In the genomic region with DNA sequence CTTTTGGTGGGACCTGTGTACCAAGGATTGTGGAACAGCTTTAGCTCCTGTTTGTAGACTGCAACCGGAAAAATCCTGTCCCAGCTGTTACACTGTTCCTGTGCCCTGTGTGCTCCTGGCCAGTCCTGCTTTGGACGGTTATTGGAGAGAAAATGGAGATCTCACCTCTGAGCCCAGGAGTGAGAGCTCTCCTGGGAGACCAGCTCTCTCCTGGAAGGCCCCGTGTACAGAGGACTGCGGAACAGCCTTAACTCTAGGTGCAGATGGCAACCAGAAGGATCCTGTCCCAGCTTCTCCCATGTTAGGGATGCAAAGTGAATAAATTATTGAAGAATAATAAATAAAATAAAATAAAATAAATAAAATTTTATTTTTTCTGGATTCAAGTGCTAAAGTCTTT, we compare ENCODE assay signal across 17 mouse cellular contexts.
DNase-seq lines count a peak whose midpoint lies in the region; ATAC-seq and TF ChIP-seq lines count a peak whose summit lies in the region.
"Had no signal": no experiment of that assay in that cellular context is flagged by ENCODE, and none has a peak within 500 bp of the region (broad histone marks: within the 10 kb centered on the region; RNA-seq: fewer than 3 reads in every experiment).

No protein-coding gene starts in this region.

- 77% methylated on average over 4 of the region's 4 CpGs for WGBS in embryonic facial prominence, embryonic 11.5 days
- 78% methylated on average over 4 of the region's 4 CpGs for WGBS in embryonic facial prominence, embryonic 10.5 days
- WGBS in hindbrain, embryonic 16.5 days: 71% methylated on average over 4 of the region's 4 CpGs
- WGBS in hindbrain, embryonic 13.5 days: 67% methylated on average over 4 of the region's 4 CpGs
- WGBS in midbrain, embryonic 10.5 days: 80% methylated on average over 4 of the region's 4 CpGs
- WGBS in midbrain, postnatal 0 days: 72% methylated on average over 4 of the region's 4 CpGs
- 68% methylated on average over 4 of the region's 4 CpGs for WGBS in midbrain, embryonic 15.5 days

- no peak overlapping the region for H3K4me2 ChIP-seq in embryonic facial prominence, embryonic 11.5 days (ENCODE audit: low read depth, low read length)
- H3K4me2 ChIP-seq in hindbrain, embryonic 16.5 days (ENCODE audit: low read length): no peak overlapping the region
- H3K4me2 ChIP-seq in hindbrain, embryonic 13.5 days: no peak overlapping the region
- no peak overlapping the region for H3K4me2 ChIP-seq in midbrain, postnatal 0 days (ENCODE audit: low read depth, low read length, poor library complexity, severe bottlenecking)
- no peak overlapping the region for H3K4me2 ChIP-seq in midbrain, embryonic 15.5 days
- H3K4me2 ChIP-seq: embryonic facial prominence, embryonic 12.5 days; limb, embryonic 12.5 days; liver, embryonic 11.5 days had no signal

- 0 out of 2 replicates have a peak, but pooled peaks have one; percentile 59 for ATAC-seq in embryonic facial prominence, embryonic 11.5 days (replicated peaks; ENCODE audit: insufficient number of reproducible peaks, low FRiP score, low TSS enrichment, low read depth)
- 0 out of 2 replicates have a peak, but pooled peaks have one; percentile 40 for ATAC-seq in hindbrain, embryonic 16.5 days
- no peak for ATAC-seq in hindbrain, embryonic 13.5 days (ENCODE audit: low FRiP score)
- ATAC-seq in midbrain, postnatal 0 days (ENCODE audit: low FRiP score): no peak
- ATAC-seq in midbrain, embryonic 15.5 days (replicated peaks): 0 out of 2 replicates have a peak, but pooled peaks have one; percentile 33
- ATAC-seq: CD4-positive, CD25-positive, alpha-beta regulatory T cell, adult 4 months; intestine, postnatal 0 days; liver, postnatal 0 days; lung, postnatal 0 days had no signal

- H3K9ac ChIP-seq in embryonic facial prominence, embryonic 11.5 days (replicated peaks; ENCODE audit: low read length): no peak overlapping the region
- no peak overlapping the region for H3K9ac ChIP-seq in hindbrain, embryonic 16.5 days (ENCODE audit: low read depth, low read length)
- H3K9ac ChIP-seq in hindbrain, embryonic 13.5 days: no peak overlapping the region
- no peak overlapping the region for H3K9ac ChIP-seq in midbrain, postnatal 0 days (replicated peaks; ENCODE audit: low read length, poor library complexity, severe bottlenecking)
- H3K9ac ChIP-seq in midbrain, embryonic 15.5 days: no peak overlapping the region
- H3K9ac ChIP-seq: embryonic facial prominence, embryonic 12.5 days; limb, embryonic 12.5 days; liver, postnatal 0 days had no signal

- no peaks in the 10 kb centered on the region for H3K27me3 ChIP-seq in embryonic facial prominence, embryonic 11.5 days (ENCODE audit: control insufficient read depth, insufficient read depth, low read length)
- no peaks in the 10 kb centered on the region for H3K27me3 ChIP-seq in embryonic facial prominence, embryonic 10.5 days (replicated peaks; ENCODE audit: low read depth, poor library complexity, severe bottlenecking)
- H3K27me3 ChIP-seq in hindbrain, embryonic 16.5 days (replicated peaks; ENCODE audit: control insufficient read depth, insufficient read depth, low read length): no peaks in the 10 kb centered on the region
- H3K27me3 ChIP-seq in hindbrain, embryonic 13.5 days: no peaks in the 10 kb centered on the region
- H3K27me3 ChIP-seq in midbrain, embryonic 10.5 days (ENCODE audit: low read depth, poor library complexity, severe bottlenecking): no peaks in the 10 kb centered on the region
- H3K27me3 ChIP-seq in midbrain, postnatal 0 days (ENCODE audit: insufficient read depth, low read length): no peaks in the 10 kb centered on the region
- no peaks in the 10 kb centered on the region for H3K27me3 ChIP-seq in midbrain, embryonic 15.5 days (replicated peaks)
- H3K27me3 ChIP-seq: embryonic facial prominence, embryonic 12.5 days; limb, embryonic 12.5 days had no signal

- H3K9me3 ChIP-seq in embryonic facial prominence, embryonic 11.5 days (replicated peaks; ENCODE audit: control insufficient read depth, low read length): no peaks in the 10 kb centered on the region
- no peaks in the 10 kb centered on the region for H3K9me3 ChIP-seq in embryonic facial prominence, embryonic 10.5 days
- no peaks in the 10 kb centered on the region for H3K9me3 ChIP-seq in hindbrain, embryonic 16.5 days (ENCODE audit: control insufficient read depth, low read length)
- no peaks in the 10 kb centered on the region for H3K9me3 ChIP-seq in hindbrain, embryonic 13.5 days
- no peaks in the 10 kb centered on the region for H3K9me3 ChIP-seq in midbrain, embryonic 10.5 days (replicated peaks)
- H3K9me3 ChIP-seq in midbrain, postnatal 0 days (ENCODE audit: low read length): no peaks in the 10 kb centered on the region
- H3K9me3 ChIP-seq in midbrain, embryonic 15.5 days: no peaks in the 10 kb centered on the region
- H3K9me3 ChIP-seq: embryonic facial prominence, embryonic 12.5 days; limb, embryonic 12.5 days had no signal

- H3K36me3 ChIP-seq in embryonic facial prominence, embryonic 11.5 days (replicated peaks; ENCODE audit: control insufficient read depth, insufficient read depth, low read depth, low read length): no peaks in the 10 kb centered on the region
- no peaks in the 10 kb centered on the region for H3K36me3 ChIP-seq in embryonic facial prominence, embryonic 10.5 days (replicated peaks)
- H3K36me3 ChIP-seq in hindbrain, embryonic 16.5 days (ENCODE audit: control insufficient read depth, insufficient read depth, low read length): no peaks in the 10 kb centered on the region
- no peaks in the 10 kb centered on the region for H3K36me3 ChIP-seq in hindbrain, embryonic 13.5 days
- H3K36me3 ChIP-seq in midbrain, embryonic 10.5 days: no peaks in the 10 kb centered on the region
- no peaks in the 10 kb centered on the region for H3K36me3 ChIP-seq in midbrain, postnatal 0 days (ENCODE audit: insufficient read depth, low read length)
- H3K36me3 ChIP-seq in midbrain, embryonic 15.5 days (replicated peaks): no peaks in the 10 kb centered on the region
- H3K36me3 ChIP-seq: embryonic facial prominence, embryonic 12.5 days; limb, embryonic 12.5 days had no signal

- TF ChIP-seq CTCF in midbrain, postnatal 0 days (IDR thresholded peaks at IDR 0.05): no peak

- no peak for DNase-seq in embryonic facial prominence, embryonic 11.5 days (ENCODE audit: low spot score)
- DNase-seq in embryonic facial prominence, embryonic 10.5 days (ENCODE audit: low spot score): no peak
- DNase-seq in midbrain, embryonic 10.5 days (ENCODE audit: low spot score): no peak
- DNase-seq in midbrain, postnatal 0 days (ENCODE audit: low spot score): no peak
- DNase-seq: liver, postnatal 0 days; thymus, adult 2 months had no signal

- no peak overlapping the region for H3K27ac ChIP-seq in embryonic facial prominence, embryonic 11.5 days (replicated peaks; ENCODE audit: low read depth, low read length)
- no peak overlapping the region for H3K27ac ChIP-seq in embryonic facial prominence, embryonic 10.5 days (replicated peaks)
- no peak overlapping the region for H3K27ac ChIP-seq in hindbrain, embryonic 16.5 days (ENCODE audit: low read depth, low read length)
- H3K27ac ChIP-seq in hindbrain, embryonic 13.5 days: no peak overlapping the region
- 0 out of 2 replicates have a peak overlapping the region, but pooled peaks have one; percentile 59 for H3K27ac ChIP-seq in midbrain, embryonic 10.5 days (replicated peaks)
- no peak overlapping the region for H3K27ac ChIP-seq in midbrain, postnatal 0 days (ENCODE audit: low read depth, low read length)
- H3K27ac ChIP-seq in midbrain, embryonic 15.5 days: no peak overlapping the region
- H3K27ac ChIP-seq: embryonic facial prominence, embryonic 12.5 days; limb, embryonic 12.5 days; macrophage; stomach, postnatal 0 days had no signal

- H3K4me3 ChIP-seq in embryonic facial prominence, embryonic 11.5 days (ENCODE audit: low read depth, low read length): no peak overlapping the region
- H3K4me3 ChIP-seq in embryonic facial prominence, embryonic 10.5 days: no peak overlapping the region
- H3K4me3 ChIP-seq in hindbrain, embryonic 16.5 days (ENCODE audit: low read length): no peak overlapping the region
- no peak overlapping the region for H3K4me3 ChIP-seq in hindbrain, embryonic 13.5 days
- no peak overlapping the region for H3K4me3 ChIP-seq in midbrain, embryonic 10.5 days
- H3K4me3 ChIP-seq in midbrain, postnatal 0 days (ENCODE audit: low read depth, low read length): no peak overlapping the region
- no peak overlapping the region for H3K4me3 ChIP-seq in midbrain, embryonic 15.5 days
- H3K4me3 ChIP-seq: embryonic facial prominence, embryonic 12.5 days; limb, embryonic 12.5 days had no signal

- H3K4me1 ChIP-seq in embryonic facial prominence, embryonic 11.5 days (ENCODE audit: control insufficient read depth, insufficient read depth, low read length): no peaks in the 10 kb centered on the region
- H3K4me1 ChIP-seq in embryonic facial prominence, embryonic 10.5 days: 0 out of 2 replicates have a peak, but pooled peaks cover 3% of the 10 kb centered on the region
- H3K4me1 ChIP-seq in hindbrain, embryonic 16.5 days (ENCODE audit: control insufficient read depth, insufficient read depth, low read depth, low read length): no peaks in the 10 kb centered on the region
- no peaks in the 10 kb centered on the region for H3K4me1 ChIP-seq in hindbrain, embryonic 13.5 days (replicated peaks)
- no peaks in the 10 kb centered on the region for H3K4me1 ChIP-seq in midbrain, embryonic 10.5 days
- H3K4me1 ChIP-seq in midbrain, postnatal 0 days (ENCODE audit: insufficient read depth, low read length): no peaks in the 10 kb centered on the region
- H3K4me1 ChIP-seq in midbrain, embryonic 15.5 days: no peaks in the 10 kb centered on the region; the same call in 1 of the 2 replicates
- H3K4me1 ChIP-seq: embryonic facial prominence, embryonic 12.5 days; limb, embryonic 12.5 days had no signal

Comparison
In these comparisons a context has a peak if more than half of its experiments do, and no peak if none do; other contexts are left out.
1. ATAC-seq: peak in embryonic facial prominence, embryonic 11.5 days (single experiment), hindbrain, embryonic 16.5 days (single experiment) and midbrain, embryonic 15.5 days (single experiment); none in hindbrain, embryonic 13.5 days (single experiment) and midbrain, postnatal 0 days (single experiment).